Mouse (Mus musculus) thymus, adult 2 months (tissue): ENCODE data around the gene Slc9a5.

Experiments used
- CTCF ChIP-seq: fragments of 200-500 bp; IDR thresholded peaks from 2 replicates; pipeline ENCODE4 v1.5.1; 2012; ENCODE audit warnings: mild to moderate bottlenecking, control low read depth, low read length, moderate library complexity, borderline replicate concordance; ENCODE audit not compliant: control insufficient read depth, poor library complexity, insufficient read depth; ENCODE audit errors: extremely low read depth
- POLR2A ChIP-seq: fragments of 200-500 bp; IDR thresholded peaks from 2 replicates; pipeline ENCODE4 v1.6.1; 2012; ENCODE audit warnings: mild to moderate bottlenecking, low read length, control low read depth, moderate library complexity; ENCODE audit not compliant: control insufficient read depth, poor library complexity, insufficient read depth; ENCODE audit errors: extremely low read depth

GRCm38 (mm10) chr8:105339886-105340635 lies 8.6 kb upstream of the Slc9a5 start:
- no peak for TF ChIP-seq CTCF
- no peak for TF ChIP-seq POLR2A
